Mouse (Mus musculus): ENCODE data around the gene Samsn1.

Samsn1 gene

GRCm38 (mm10) chr16:76022181-76022580 lies at the start of gene Samsn1:
Gene Samsn1, minus strand, starts transcription at chr16:76022281.
- no peak for DNase-seq (ENCODE audit: low spot score in 2 of 2)

GRCm38 (mm10) chr16:76066082-76066635 lies 44.1 kb upstream of the Samsn1 start:
- DNase-seq (ENCODE audit: low spot score in 2 of 2): no peak

- DNase-seq (ENCODE audit: low spot score in 2 of 2): no peak
These were observed 32.9 kb upstream of the Samsn1 start for GRCm38 (mm10) chr16:76054976-76055375.

GRCm38 (mm10) chr16:76054079-76054478 lies 32.0 kb upstream of the Samsn1 start:
- no peak for DNase-seq (ENCODE audit: low spot score in 2 of 2)

GRCm38 (mm10) chr16:76053537-76053936 lies 31.5 kb upstream of the Samsn1 start:
- no peak for DNase-seq (ENCODE audit: low spot score in 2 of 2)

GRCm38 (mm10) chr16:76047066-76047465 lies 25.0 kb upstream of the Samsn1 start:
- no peak for DNase-seq (ENCODE audit: low spot score in 2 of 2)

- no peak for DNase-seq (ENCODE audit: low spot score in 2 of 2)
These were observed 18.4 kb upstream of the Samsn1 start for GRCm38 (mm10) chr16:76040319-76040945.

GRCm38 (mm10) chr16:76019164-76019563 lies 2.9 kb downstream of the Samsn1 start:
- DNase-seq (ENCODE audit: low spot score in 2 of 2): no peak

- no peak for DNase-seq (ENCODE audit: low spot score in 2 of 2)
These were observed 18.2 kb downstream of the Samsn1 start for GRCm38 (mm10) chr16:76003812-76004389.

- no peak for DNase-seq (ENCODE audit: low spot score in 2 of 2)
These were observed 19.1 kb downstream of the Samsn1 start for GRCm38 (mm10) chr16:76002870-76003572.

GRCm38 (mm10) chr16:76002287-76002686 lies 19.8 kb downstream of the Samsn1 start:
- no peak for DNase-seq (ENCODE audit: low spot score in 2 of 2)

GRCm38 (mm10) chr16:76001788-76002187 lies 20.3 kb downstream of the Samsn1 start:
- DNase-seq (ENCODE audit: low spot score in 2 of 2): no peak

GRCm38 (mm10) chr16:76000127-76000526 lies 22.0 kb downstream of the Samsn1 start:
- DNase-seq (ENCODE audit: low spot score in 2 of 2): no peak

GRCm38 (mm10) chr16:75990173-75990572 lies 31.9 kb downstream of the Samsn1 start:
- DNase-seq (ENCODE audit: low spot score in 2 of 2): no peak

- no peak for DNase-seq (ENCODE audit: low spot score in 2 of 2)
These were observed 38.2 kb downstream of the Samsn1 start for GRCm38 (mm10) chr16:75983831-75984230.

- DNase-seq (ENCODE audit: low spot score in 2 of 2): no peak
These were observed 42.7 kb downstream of the Samsn1 start for GRCm38 (mm10) chr16:75979381-75979780.

GRCm38 (mm10) chr16:75977798-75978197 lies 44.3 kb downstream of the Samsn1 start:
- no peak for DNase-seq (ENCODE audit: low spot score in 2 of 2)

GRCm38 (mm10) chr16:75975682-75976332 lies 46.3 kb downstream of the Samsn1 start:
- no peak for DNase-seq (ENCODE audit: low spot score in 2 of 2)

GRCm38 (mm10) chr16:75970266-75970998 lies 51.6 kb downstream of the Samsn1 start:
- DNase-seq (ENCODE audit: low spot score in 2 of 2): no peak

GRCm38 (mm10) chr16:75962021-75962420 lies 60.1 kb downstream of the Samsn1 start:
- no peak for DNase-seq (ENCODE audit: low spot score in 2 of 2)

GRCm38 (mm10) chr16:75961487-75961886 lies 60.6 kb downstream of the Samsn1 start:
- no peak for DNase-seq (ENCODE audit: low spot score in 2 of 2)

GRCm38 (mm10) chr16:75961036-75961435 lies 61.0 kb downstream of the Samsn1 start:
- no peak for DNase-seq (ENCODE audit: low spot score in 2 of 2)
